Mouse (Mus musculus) embryo, embryonic 9.5 days (tissue): ENCODE data around the gene Lsm2.
"Not testable (repeated sequence)": the region's sequence is repeated elsewhere in the genome, so short reads cannot be mapped to it uniquely, and the experiment has no call there.

Experiments
- DNase-seq: peaks from one replicate; pipeline ENCODE4 v3.0.0-alpha.2; 2017; ENCODE audit errors: extremely low spot score

Gene Lsm2

GRCm38 (mm10) chr17:34956340-34956739 lies 25.3 kb upstream of the Lsm2 start:
- DNase-seq, result no peak

GRCm38 (mm10) chr17:34957291-34957690 lies 24.4 kb upstream of the Lsm2 start:
- not testable (repeated sequence) for DNase-seq

- DNase-seq, result not testable (repeated sequence)
Observed at GRCm38 (mm10) chr17:34957966-34958365, 23.7 kb upstream of the Lsm2 start.

- DNase-seq, result not testable (repeated sequence)
Observed at GRCm38 (mm10) chr17:34958734-34959129, 22.9 kb upstream of the Lsm2 start.

GRCm38 (mm10) chr17:34959130-34959778 lies 22.4 kb upstream of the Lsm2 start, which contains the start of gene Hspa1b:
Hspa1b (minus strand) TSS chr17:34959238.
- DNase-seq, result peak; percentile 84

- DNase-seq, result no peak
Observed at GRCm38 (mm10) chr17:34959881-34960515, 21.7 kb upstream of the Lsm2 start.

GRCm38 (mm10) chr17:34960702-34961493 lies 20.8 kb upstream of the Lsm2 start:
- no peak for DNase-seq

- no peak for DNase-seq
Observed at GRCm38 (mm10) chr17:34962125-34962524, 19.5 kb upstream of the Lsm2 start.

- DNase-seq, result no peak
Observed at GRCm38 (mm10) chr17:34962841-34963240, 18.8 kb upstream of the Lsm2 start.

GRCm38 (mm10) chr17:34964640-34965049 lies 17.0 kb upstream of the Lsm2 start:
- DNase-seq, result peak; percentile 22

- no peak for DNase-seq
Observed at GRCm38 (mm10) chr17:34965627-34966026, 16.0 kb upstream of the Lsm2 start.

- not testable (repeated sequence) for DNase-seq
Observed at GRCm38 (mm10) chr17:34969822-34970221, 11.8 kb upstream of the Lsm2 start, which contains the start of gene Gm20481. Gm20481 (plus strand) TSS chr17:34969912.

GRCm38 (mm10) chr17:34970850-34971249 lies 10.8 kb upstream of the Lsm2 start:
- not testable (repeated sequence) for DNase-seq

GRCm38 (mm10) chr17:34971694-34972068 lies 10.0 kb upstream of the Lsm2 start:
- not testable (repeated sequence) for DNase-seq

- peak; percentile 77 for DNase-seq
Observed at GRCm38 (mm10) chr17:34972069-34972749, 9.5 kb upstream of the Lsm2 start, which contains the start of the genes Hspa1a and Hspa1l. Hspa1a (minus strand) TSS chr17:34972156. Hspa1l (plus strand) TSS chr17:34972703.

GRCm38 (mm10) chr17:34975581-34976492 lies 5.8 kb upstream of the Lsm2 start:
- no peak for DNase-seq

- DNase-seq, result no peak
Observed at GRCm38 (mm10) chr17:34977000-34977399, 4.7 kb upstream of the Lsm2 start.

GRCm38 (mm10) chr17:34978239-34978638 lies 3.4 kb upstream of the Lsm2 start:
- no peak for DNase-seq

GRCm38 (mm10) chr17:34979631-34980030 lies 2.0 kb upstream of the Lsm2 start:
- DNase-seq, result no peak

GRCm38 (mm10) chr17:34980655-34981054 lies 1.0 kb upstream of the Lsm2 start:
- DNase-seq, result peak; percentile 38

- DNase-seq, result no peak
Observed at GRCm38 (mm10) chr17:34982328-34982727, 666 bp downstream of the Lsm2 start.
